Mouse (Mus musculus) lung, embryonic 14.5 days (tissue): Measurements from ENCODE around the gene Tex2. TPM values are rescaled to one million over a fixed set of nuclear protein-coding genes. Genes with fewer than 3 reads are reported as not detected.

Experiments
- ATAC-seq: fragments of 200-750 bp; cut with Nextera tagmentation; 2 replicates; pipeline ENCODE4 v1.8.0; 2017; ENCODE audit warnings: mild to moderate bottlenecking, moderate TSS enrichment, moderate library complexity; ENCODE audit not compliant: insufficient read depth
- DNase-seq: peaks from one replicate; pipeline ENCODE4 v3.0.0-alpha.2; 2015
- H3K27ac ChIP-seq: fragments of 300-500 bp; sonication (generic); 2 replicates; pipeline ENCODE4 v1.5.1; 2014; ENCODE audit warnings: low read depth, mild to moderate bottlenecking, moderate library complexity
- H3K27me3 ChIP-seq: fragments of 300-500 bp; sonication (generic); 2 replicates; pipeline ENCODE4 v1.6.1; 2014; ENCODE audit warnings: low read length, control low read depth; ENCODE audit not compliant: insufficient read depth
- H3K36me3 ChIP-seq: fragments of 300-500 bp; sonication (generic); 2 replicates; pipeline ENCODE4 v1.6.1; 2014; ENCODE audit warnings: control low read depth; ENCODE audit not compliant: insufficient read depth
- H3K4me1 ChIP-seq: fragments of 300-500 bp; sonication (generic); 2 replicates; pipeline ENCODE4 v1.6.1; 2014; ENCODE audit warnings: antibody characterized with exemption, control low read depth; ENCODE audit not compliant: insufficient read depth
- H3K4me2 ChIP-seq: fragments of 300-500 bp; sonication (generic); 2 replicates; pipeline ENCODE4 v1.6.1; 2014; ENCODE audit warnings: mild to moderate bottlenecking
- H3K4me3 ChIP-seq: fragments of 300-500 bp; sonication (generic); 2 replicates; pipeline ENCODE4 v1.5.1; 2014; ENCODE audit warnings: low read depth, low read length
- H3K9ac ChIP-seq: fragments of 300-500 bp; sonication (generic); 2 replicates; pipeline ENCODE4 v1.6.1; 2014
- H3K9me3 ChIP-seq: fragments of 300-500 bp; sonication (generic); 2 replicates; pipeline ENCODE4 v1.6.1; 2016; ENCODE audit warnings: low read depth, low read length, control low read depth
- CTCF ChIP-seq: IDR thresholded peaks from 2 replicates; pipeline ENCODE4 v1.5.1; 2016; ENCODE audit warnings: antibody characterized with exemption, low read depth
- WGBS: fragments of 180-500 bp; shearing (Covaris S2); extraction: QIAGEN DNeasy Blood & Tissue Kit; methylation state at CpG from one replicate; pipeline ENCODE4 v1.1.7; 2014; 5-methylcytosine and 5-hydroxymethylcytosine counted together
- polyA plus RNA-seq: library from polyadenylated mRNA; unstranded; fragments of >200 nt; fragmentation: Nextera tagmentation; extraction: Ambion mirVana; gene quantifications from 2 replicates; pipeline ENCODE4 v1.2.1, GENCODE M21; 2014

Gene Tex2
- polyA plus RNA-seq, 1 experiment from 2014 or later = 10.9 TPM

DNA sequence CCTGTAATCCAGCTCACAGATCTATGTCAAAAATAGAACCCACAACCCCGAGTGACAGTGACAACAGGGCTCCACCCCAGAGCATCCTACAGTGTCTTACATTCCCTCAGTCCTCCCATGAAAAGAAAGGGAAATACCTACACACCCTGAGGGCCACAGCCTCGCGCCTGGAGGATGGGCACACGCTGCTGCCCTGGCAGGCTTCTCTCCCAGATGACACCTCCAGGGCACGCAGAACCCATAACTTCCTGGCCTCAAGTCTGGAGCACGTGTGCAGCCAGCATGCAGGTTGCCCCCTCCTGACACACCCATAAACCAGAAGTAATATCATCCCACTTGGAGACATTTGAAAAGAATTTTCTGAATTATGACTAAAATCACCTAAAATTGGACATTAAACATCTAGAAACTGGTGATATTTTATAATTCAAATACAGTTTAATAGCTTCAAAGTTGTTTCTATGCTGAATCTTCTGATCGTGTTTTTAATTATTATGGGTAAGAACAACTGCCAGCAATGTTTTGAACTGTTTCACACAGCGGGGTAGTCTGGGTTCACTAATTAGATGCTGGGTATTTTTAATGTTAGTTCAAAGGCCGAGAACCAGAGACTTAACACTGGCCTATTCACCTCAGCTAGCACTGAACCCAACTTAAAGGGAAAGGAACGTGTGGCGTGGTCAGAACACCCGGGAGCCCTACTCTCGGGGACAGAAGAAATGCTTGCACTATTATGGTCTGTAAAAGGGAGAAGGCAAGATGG lies 72.5 kb downstream of the Tex2 start:
- DNase-seq (no peak), ATAC-seq (no peak)
- no peak overlapping the region for H3K4me2 ChIP-seq
- peaks cover 15% of the 10 kb centered on the region for H3K36me3 ChIP-seq
- no peaks in the 10 kb centered on the region for H3K9me3 ChIP-seq
- no peak for TF ChIP-seq CTCF
- H3K27ac ChIP-seq = no peak overlapping the region
- no peak overlapping the region for H3K9ac ChIP-seq
- H3K27me3 ChIP-seq = no peaks in the 10 kb centered on the region
- WGBS = 77% methylated on average over 13 of the region's 13 CpGs
- no peak overlapping the region for H3K4me3 ChIP-seq
- H3K4me1 ChIP-seq = no peaks in the 10 kb centered on the region

GRCm38 (mm10) chr11:106536253-106536912 lies 76.8 kb downstream of the Tex2 start:
- no peak for TF ChIP-seq CTCF
- Histone ChIP-seq H3K27me3 (no peaks in the 10 kb centered on the region), H3K4me3 (no peak overlapping the region), H3K9ac (no peak overlapping the region), H3K27ac (peak overlapping the region; percentile 32; the same call in 1 of the 2 replicates), H3K36me3 (peaks cover 17% of the 10 kb centered on the region; the same call in 1 of the 2 replicates), H3K4me2 (no peak overlapping the region), H3K4me1 (no peaks in the 10 kb centered on the region), H3K9me3 (no peaks in the 10 kb centered on the region)
- DNase-seq = no peak
- 51% methylated on average over 11 of the region's 11 CpGs for WGBS
- 0 out of 2 replicates have a peak, but pooled peaks have one; percentile 8 for ATAC-seq

DNA sequence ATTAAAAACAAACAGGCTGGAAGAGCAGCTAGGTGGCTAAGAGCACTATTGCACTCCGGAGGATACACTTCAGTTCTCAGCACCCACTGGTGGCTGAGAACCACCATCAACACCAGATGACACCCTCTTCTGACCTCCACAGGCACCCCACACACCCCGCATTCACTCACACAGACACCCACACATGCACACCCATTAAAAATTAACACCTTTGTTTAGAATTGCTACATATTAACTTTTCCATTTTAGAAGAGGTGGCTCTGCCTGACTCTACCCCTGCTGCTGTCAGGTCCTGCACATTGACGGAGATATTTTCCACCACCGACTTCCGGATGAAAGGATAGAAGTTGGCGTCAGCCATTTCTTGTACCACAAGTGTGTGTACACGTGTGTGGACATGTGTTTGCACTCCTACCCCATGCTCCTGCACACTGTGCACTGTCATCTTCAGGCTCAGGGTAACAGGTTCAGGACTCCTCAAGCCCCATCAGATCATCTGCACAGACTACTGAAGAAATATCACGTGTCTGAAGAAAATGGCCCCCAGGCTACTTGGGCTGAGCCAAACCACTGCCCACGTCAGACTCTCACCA lies 77.5 kb downstream of the Tex2 start:
- DNase-seq = no peak
- Histone ChIP-seq H3K27ac (no peak overlapping the region), H3K36me3 (peaks cover 17% of the 10 kb centered on the region; the same call in 1 of the 2 replicates), H3K27me3 (no peaks in the 10 kb centered on the region), H3K4me2 (no peak overlapping the region), H3K9ac (no peak overlapping the region), H3K9me3 (no peaks in the 10 kb centered on the region), H3K4me3 (no peak overlapping the region), H3K4me1 (no peaks in the 10 kb centered on the region)
- 85% methylated on average over 9 of the region's 9 CpGs for WGBS
- TF ChIP-seq CTCF = no peak
- no peak for ATAC-seq

DNA sequence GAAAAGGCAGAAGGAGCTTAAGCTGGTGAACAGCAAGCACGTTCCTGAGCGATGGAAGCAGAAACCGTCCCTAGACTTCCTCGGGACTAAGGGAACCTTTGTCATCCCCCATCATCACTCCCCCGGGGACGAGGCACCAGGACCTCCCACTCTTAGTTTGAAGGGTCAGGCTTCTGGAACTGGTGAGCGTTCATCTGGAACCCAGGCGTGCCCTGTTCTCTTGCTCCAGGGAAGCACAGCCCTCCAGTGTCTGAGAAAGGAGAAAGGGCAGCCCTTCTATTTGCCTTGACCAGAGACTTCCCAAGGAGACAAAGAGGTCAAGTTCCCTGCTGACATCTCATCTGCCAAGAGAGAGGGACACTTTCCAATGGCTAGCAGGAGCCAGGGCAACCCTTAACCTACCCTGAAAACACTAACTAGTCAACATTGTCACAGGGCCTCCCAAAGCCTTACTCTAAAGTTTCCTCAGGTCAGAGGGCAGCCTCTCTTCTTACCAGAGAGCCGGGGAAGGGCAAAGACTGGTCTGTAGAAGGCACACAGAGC lies 80.9 kb downstream of the Tex2 start:
- H3K9me3 ChIP-seq = no peaks in the 10 kb centered on the region
- H3K4me1 ChIP-seq = no peaks in the 10 kb centered on the region
- DNase-seq (no peak), ATAC-seq (no peak)
- no peak overlapping the region for H3K27ac ChIP-seq
- H3K27me3 ChIP-seq = no peaks in the 10 kb centered on the region
- 79% methylated on average over 9 of the region's 9 CpGs for WGBS
- H3K9ac ChIP-seq = no peak overlapping the region
- no peak for TF ChIP-seq CTCF
- H3K4me3 ChIP-seq = no peak overlapping the region
- peaks cover 14% of the 10 kb centered on the region; the same call in 1 of the 2 replicates for H3K36me3 ChIP-seq
- no peak overlapping the region for H3K4me2 ChIP-seq

DNA sequence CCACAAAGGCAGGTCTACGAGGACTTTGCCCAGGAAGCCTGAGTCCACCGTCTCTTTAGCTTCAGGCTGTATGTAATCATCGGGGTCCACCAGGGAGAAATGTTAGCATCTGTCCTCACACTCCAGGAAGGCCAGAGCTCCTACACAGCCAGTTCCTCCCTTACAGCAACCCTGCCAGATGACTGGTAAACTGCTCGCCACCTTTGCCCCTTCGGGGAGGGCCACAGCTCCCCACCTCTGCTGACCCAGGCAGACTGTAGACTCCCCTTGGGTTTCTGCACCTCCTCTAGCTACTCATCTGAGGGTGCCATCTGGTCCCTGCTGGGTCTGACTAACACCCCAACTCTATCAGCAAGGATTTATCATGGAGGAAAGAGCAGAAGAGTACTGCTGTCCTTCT lies 83.4 kb downstream of the Tex2 start:
- H3K27me3 ChIP-seq = no peaks in the 10 kb centered on the region
- H3K36me3 ChIP-seq = peaks cover 19% of the 10 kb centered on the region; the same call in 1 of the 2 replicates
- H3K4me2 ChIP-seq = no peak overlapping the region
- WGBS = 68% methylated on average over 5 of the region's 5 CpGs
- H3K4me3 ChIP-seq = no peak overlapping the region
- H3K9me3 ChIP-seq = no peaks in the 10 kb centered on the region
- ATAC-seq (no peak), DNase-seq (no peak)
- no peak for TF ChIP-seq CTCF
- no peak overlapping the region for H3K27ac ChIP-seq
- H3K4me1 ChIP-seq = no peaks in the 10 kb centered on the region
- no peak overlapping the region for H3K9ac ChIP-seq

- Histone ChIP-seq H3K9ac (no peak overlapping the region), H3K36me3 (peaks cover 19% of the 10 kb centered on the region; the same call in 1 of the 2 replicates), H3K9me3 (no peaks in the 10 kb centered on the region), H3K4me2 (no peak overlapping the region), H3K4me1 (no peaks in the 10 kb centered on the region), H3K27ac (no peak overlapping the region), H3K4me3 (no peak overlapping the region), H3K27me3 (no peaks in the 10 kb centered on the region)
- WGBS = 63% methylated on average over 4 of the region's 4 CpGs
- ATAC-seq (no peak), DNase-seq (no peak)
- no peak for TF ChIP-seq CTCF
Observed at GRCm38 (mm10) chr11:106529113-106529512, 84.1 kb downstream of the Tex2 start.

DNA sequence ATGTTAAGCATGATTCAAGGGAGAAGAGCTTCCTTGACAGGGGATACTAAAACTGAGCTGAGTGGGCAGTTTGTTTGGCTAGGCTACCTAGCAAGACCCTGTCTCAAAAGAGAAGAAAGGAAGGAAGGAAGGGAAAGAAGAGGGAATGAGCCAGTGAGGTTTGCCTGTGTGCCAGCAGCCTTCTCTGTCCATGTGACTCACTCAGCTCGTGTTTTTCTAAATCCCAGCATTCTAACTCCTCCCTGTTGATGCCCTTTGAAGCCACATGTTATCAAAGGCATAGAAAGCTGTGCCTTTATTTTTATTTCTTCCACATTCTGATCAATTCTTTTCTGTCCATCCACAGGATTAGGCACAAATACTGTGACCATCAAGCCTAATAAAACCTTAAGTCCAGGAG lies 85.3 kb downstream of the Tex2 start:
- Histone ChIP-seq H3K9me3 (no peaks in the 10 kb centered on the region), H3K27me3 (no peaks in the 10 kb centered on the region), H3K9ac (no peak overlapping the region), H3K4me2 (no peak overlapping the region), H3K27ac (no peak overlapping the region), H3K36me3 (peaks cover 18% of the 10 kb centered on the region; the same call in 1 of the 2 replicates), H3K4me1 (no peaks in the 10 kb centered on the region), H3K4me3 (no peak overlapping the region)
- WGBS = 23% methylated on average over 1 of the region's 1 CpGs
- DNase-seq (no peak), ATAC-seq (no peak)
- TF ChIP-seq CTCF = no peak
